Mouse (Mus musculus) heart, embryonic 10.5 days (tissue): ENCODE measurements around the gene Gabrp. TPM values are rescaled to one million over a fixed set of nuclear protein-coding genes. Genes with fewer than 3 reads are reported as not detected.

Experiments used
- polyA plus RNA-seq: library from polyadenylated mRNA; unstranded; fragments of >200 nt; fragmentation: Nextera tagmentation; extraction: Ambion mirVana; gene quantifications from 2 replicates; pipeline ENCODE4 v1.2.1, GENCODE M21; 2016

The Gabrp gene
- polyA plus RNA-seq, 1 experiment from 2014 or later: 3.6 TPM

Other genes starting within 250 kb of the Gabrp start
- 7.9 and 8.2 TPM in 2 replicates for gene Ranbp17, start 65.2 kb downstream of the Gabrp start, polyA plus RNA-seq
- gene D130052B06Rik, start 20.3 kb upstream of the Gabrp start, polyA plus RNA-seq: not detected in 2 replicates